Mouse (Mus musculus) G1E (cell line): ENCODE results near the gene Camk1. TPM values are rescaled to one million over a fixed set of nuclear protein-coding genes. Genes with fewer than 3 reads are reported as not detected.

Source experiments
- ATAC-seq: 2 replicates; pipeline ENCODE4 v1.8.0; 2016; ENCODE audit warnings: mild to moderate bottlenecking; ENCODE audit not compliant: insufficient number of reproducible peaks, poor library complexity, low FRiP score, severe bottlenecking; ENCODE audit errors: extremely low read depth
- DNase-seq: peaks from one replicate; pipeline ENCODE4 v3.0.0; 2012; ENCODE audit warnings: low spot score
- H3K27me3 ChIP-seq: 2 replicates; pipeline ENCODE4 v1.6.1; 2012; ENCODE audit warnings: mild to moderate bottlenecking, low read length, inconsistent platforms; ENCODE audit not compliant: insufficient read depth
- H3K36me3 ChIP-seq: replicated peaks from 2 replicates; pipeline ENCODE3; 2012; ENCODE audit warnings: mild to moderate bottlenecking, inconsistent platforms
- H3K4me1 ChIP-seq: 2 replicates; pipeline ENCODE4 v1.6.1; 2012; ENCODE audit warnings: low read depth, low read length, inconsistent platforms, mixed read lengths; ENCODE audit not compliant: insufficient read depth
- H3K4me3 ChIP-seq: 2 replicates; pipeline ENCODE4 v1.5.1; 2012; ENCODE audit warnings: low read depth, mild to moderate bottlenecking, inconsistent platforms, low read length, moderate library complexity, mixed read lengths
- H3K9me3 ChIP-seq: replicated peaks from 2 replicates; pipeline ENCODE4 v1.6.1; 2012; ENCODE audit warnings: inconsistent platforms
- CTCF ChIP-seq: IDR thresholded peaks from 2 replicates; pipeline ENCODE4 v1.5.1; 2012; ENCODE audit warnings: low read depth, low read length, inconsistent platforms, mixed read lengths
- GATA1 ChIP-seq: IDR thresholded peaks from 2 replicates; pipeline ENCODE4 v1.6.1; 2012; ENCODE audit warnings: borderline replicate concordance, low read length, inconsistent platforms, mixed read lengths
- GATA2 ChIP-seq: IDR thresholded peaks from 2 replicates; pipeline ENCODE4 v1.6.1; 2012; ENCODE audit warnings: low read depth, low read length, inconsistent platforms, borderline replicate concordance
- POLR2AphosphoS5 ChIP-seq: IDR thresholded peaks from 2 replicates; pipeline ENCODE4 v1.6.1; 2012; ENCODE audit warnings: low read depth, low read length, inconsistent platforms; ENCODE audit not compliant: insufficient replicate concordance
- TAL1 ChIP-seq: conservative IDR thresholded peaks from 2 replicates; pipeline ENCODE4 v1.6.1; 2012; ENCODE audit warnings: low read depth, low read length, inconsistent platforms, mixed read lengths
- polyA plus RNA-seq: library from polyadenylated mRNA; stranded (reverse); fragments of >175 nt; gene quantifications from 2 replicates; pipeline ENCODE4 v1.2.3, GENCODE M21; 2012
- total RNA-seq, 2 experiments: library from RNA; stranded (forward) in 1 of 2; stranded (reverse) in 1 of 2; fragments of 200-1000 nt in 1 of 2; fragments of >200 nt in 1 of 2; fragmentation: Nextera tagmentation in 1 of 2; gene quantifications; 2 replicates each; pipeline ENCODE4 v1.2.3; 2014 to 2017

The Camk1 gene
- total and polyA plus RNA-seq, 3 experiments, result 0.07 to 0.98 (median 0.82) TPM

GRCm38 (mm10) chr6:113350538-113350937 lies 6.8 kb upstream of the Camk1 start:
- H3K4me3 ChIP-seq, result no peak overlapping the region
- no peaks in the 10 kb centered on the region for H3K9me3 ChIP-seq
- H3K27me3 ChIP-seq, result peaks cover 10% of the 10 kb centered on the region
- TF ChIP-seq TAL1 (no peak), CTCF (no peak), GATA1 (no peak), GATA2 (no peak), POLR2AphosphoS5 (no peak)
- H3K36me3 ChIP-seq, result no peaks in the 10 kb centered on the region
- ATAC-seq, result no peak
- H3K4me1 ChIP-seq, result peaks cover 15% of the 10 kb centered on the region
- no peak for DNase-seq

- DNase-seq (no peak), ATAC-seq (no peak)
- no peaks in the 10 kb centered on the region for H3K36me3 ChIP-seq
- no peak overlapping the region for H3K4me3 ChIP-seq
- H3K4me1 ChIP-seq, result peaks cover 11% of the 10 kb centered on the region
- TF ChIP-seq POLR2AphosphoS5 (no peak), TAL1 (no peak), GATA2 (no peak), CTCF (no peak)
- H3K9me3 ChIP-seq, result no peaks in the 10 kb centered on the region
- peaks cover 30% of the 10 kb centered on the region for H3K27me3 ChIP-seq
Measured at GRCm38 (mm10) chr6:113346897-113347296, 3.1 kb upstream of the Camk1 start.

- Histone ChIP-seq H3K36me3 (no peaks in the 10 kb centered on the region), H3K27me3 (peaks cover 51% of the 10 kb centered on the region), H3K4me3 (no peak overlapping the region), H3K4me1 (no peaks in the 10 kb centered on the region), H3K9me3 (no peaks in the 10 kb centered on the region)
- ATAC-seq (no peak), DNase-seq (no peak)
- TF ChIP-seq GATA2 (no peak), CTCF (no peak), GATA1 (no peak), TAL1 (no peak), POLR2AphosphoS5 (no peak)
Measured at GRCm38 (mm10) chr6:113344321-113344720, 537 bp upstream of the Camk1 start.

GRCm38 (mm10) chr6:113342297-113342696 lies 1.5 kb downstream of the Camk1 start:
- H3K36me3 ChIP-seq, result no peaks in the 10 kb centered on the region
- ATAC-seq (no peak), DNase-seq (no peak)
- H3K27me3 ChIP-seq, result peaks cover 54% of the 10 kb centered on the region
- no peaks in the 10 kb centered on the region for H3K4me1 ChIP-seq
- no peaks in the 10 kb centered on the region for H3K9me3 ChIP-seq
- TF ChIP-seq TAL1 (no peak), POLR2AphosphoS5 (no peak), GATA2 (no peak), CTCF (no peak), GATA1 (no peak)
- no peak overlapping the region for H3K4me3 ChIP-seq

- no peak for TF ChIP-seq GATA1
- TF ChIP-seq GATA2, result no peak
- no peak for TF ChIP-seq CTCF
- TF ChIP-seq POLR2AphosphoS5, result no peak
- no peak for TF ChIP-seq TAL1
- Histone ChIP-seq H3K27me3 (peaks cover 54% of the 10 kb centered on the region), H3K9me3 (no peaks in the 10 kb centered on the region), H3K4me3 (no peak overlapping the region), H3K4me1 (no peaks in the 10 kb centered on the region), H3K36me3 (no peaks in the 10 kb centered on the region)
- ATAC-seq, result no peak
- DNase-seq, result no peak
Measured at GRCm38 (mm10) chr6:113341574-113341973, 2.2 kb downstream of the Camk1 start.

- H3K36me3 ChIP-seq, result peaks cover 41% of the 10 kb centered on the region
- TF ChIP-seq GATA2 (no peak), GATA1 (no peak), POLR2AphosphoS5 (no peak), TAL1 (no peak), CTCF (no peak)
Measured at GRCm38 (mm10) chr6:113336852-113337620, 6.7 kb downstream of the Camk1 start.

More at GRCm38 (mm10) chr6:113336852-113337620, 6.7 kb downstream of the Camk1 start:
- Histone ChIP-seq H3K9me3 (no peaks in the 10 kb centered on the region), H3K4me3 (no peak overlapping the region), H3K4me1 (no peaks in the 10 kb centered on the region), H3K27me3 (peaks cover 26% of the 10 kb centered on the region)
- no peak for ATAC-seq
- no peak for DNase-seq
